Comparison of ENCODE assay signal across 2 mouse cellular contexts in genomic region chr10:52159704-52160103, GRCm38 (mm10).
TF ChIP-seq lines count a peak whose summit lies in the region.

No protein-coding gene starts in this region.

TF ChIP-seq in CH12.LX, 34 proteins besides CTCF, POLR2A, EP300 and RAD21 (continued from another document):
- TF ChIP-seq MAFK (IDR thresholded peaks at IDR 0.05; ENCODE audit: insufficient replicate concordance, low read length), result peak; percentile 75; the same call in 1 of the 2 replicates

TF ChIP-seq in ES-E14, 5 proteins besides CTCF, POLR2A, EP300 and RAD21 (continued from another document):
- peak; percentile 87 for TF ChIP-seq MAFK (IDR thresholded peaks at IDR 0.05; ENCODE audit: insufficient read depth, low read depth, low read length)
